Mouse (Mus musculus) midbrain, postnatal 0 days (tissue): ENCODE measurements at regions not wholly inside any gene's neighbourhood (a gene's known extent, or its start where the extent isn't known, plus 50 kb on each side); places are given as distances from the start of the nearest gene placed in this dataset.

Experiments
- ATAC-seq: fragments of 200-750 bp; cut with Nextera tagmentation; 2 replicates; pipeline ENCODE4 v1.8.0; 2017; ENCODE audit warnings: moderate number of reproducible peaks, mild to moderate bottlenecking, moderate TSS enrichment, moderate library complexity; ENCODE audit not compliant: low FRiP score
- DNase-seq: peaks from one replicate; pipeline ENCODE4 v3.0.0-alpha.2; 2015; ENCODE audit warnings: low spot score
- H3K27ac ChIP-seq: fragments of 300-500 bp; sonication (generic); 2 replicates; pipeline ENCODE4 v1.5.1; 2014; ENCODE audit warnings: low read depth, mild to moderate bottlenecking, low read length, mixed read lengths
- H3K27me3 ChIP-seq: fragments of 300-500 bp; sonication (generic); 2 replicates; pipeline ENCODE4 v1.6.1; 2014; ENCODE audit warnings: low read length, control low read depth, mixed read lengths; ENCODE audit not compliant: insufficient read depth
- H3K36me3 ChIP-seq: fragments of 300-500 bp; sonication (generic); 2 replicates; pipeline ENCODE4 v1.6.1; 2014; ENCODE audit warnings: low read length, control low read depth, mixed read lengths; ENCODE audit not compliant: insufficient read depth
- H3K4me1 ChIP-seq: fragments of 300-500 bp; sonication (generic); 2 replicates; pipeline ENCODE4 v1.6.1; 2014; ENCODE audit warnings: mild to moderate bottlenecking, control low read depth, antibody characterized with exemption, low read length, mixed read lengths; ENCODE audit not compliant: insufficient read depth
- H3K4me2 ChIP-seq: fragments of 300-500 bp; sonication (generic); 2 replicates; pipeline ENCODE4 v1.6.1; 2014; ENCODE audit warnings: low read depth, mild to moderate bottlenecking, low read length, mixed read lengths; ENCODE audit not compliant: poor library complexity, severe bottlenecking
- H3K4me3 ChIP-seq: fragments of 300-500 bp; sonication (generic); 2 replicates; pipeline ENCODE4 v1.5.1; 2014; ENCODE audit warnings: low read depth, mild to moderate bottlenecking, low read length, moderate library complexity
- H3K9ac ChIP-seq: fragments of 300-500 bp; sonication (generic); replicated peaks from 2 replicates; pipeline ENCODE4 v1.6.1; 2014; ENCODE audit warnings: mild to moderate bottlenecking, low read length, moderate library complexity, mixed read lengths; ENCODE audit not compliant: poor library complexity, severe bottlenecking
- H3K9me3 ChIP-seq: fragments of 300-500 bp; sonication (generic); 2 replicates; pipeline ENCODE4 v1.6.1; 2016; ENCODE audit warnings: low read length, control low read depth
- CTCF ChIP-seq: IDR thresholded peaks from 2 replicates; pipeline ENCODE4 v1.5.1; 2016; ENCODE audit warnings: antibody characterized with exemption, mild to moderate bottlenecking
- WGBS: fragments of 180-500 bp; shearing (Covaris S2); extraction: QIAGEN DNeasy Blood & Tissue Kit; methylation state at CpG from one replicate; pipeline ENCODE4 v1.1.7; 2014; 5-methylcytosine and 5-hydroxymethylcytosine counted together

GRCm38 (mm10) chr4:56610273-56610672, 129.6 kb upstream of the Gm26657 start:
- Histone ChIP-seq H3K9me3 (no peaks in the 10 kb centered on the region), H3K9ac (no peak overlapping the region), H3K36me3 (no peaks in the 10 kb centered on the region), H3K4me2 (no peak overlapping the region), H3K27me3 (no peaks in the 10 kb centered on the region), H3K4me1 (no peaks in the 10 kb centered on the region), H3K4me3 (no peak overlapping the region), H3K27ac (no peak overlapping the region)
- ATAC-seq = no peak
- WGBS = 76% methylated on average over 6 of the region's 6 CpGs
- no peak for DNase-seq
- no peak for TF ChIP-seq CTCF

- 89% methylated on average over 4 of the region's 4 CpGs for WGBS
Observed at GRCm38 (mm10) chr4:56608701-56609100, 131.2 kb upstream of the Gm26657 start.

GRCm38 (mm10) chr4:56598398-56598797, 141.5 kb upstream of the Gm26657 start:
- 71% methylated on average over 2 of the region's 2 CpGs for WGBS
- Histone ChIP-seq H3K36me3 (no peaks in the 10 kb centered on the region), H3K9me3 (no peaks in the 10 kb centered on the region), H3K9ac (no peak overlapping the region), H3K4me1 (no peaks in the 10 kb centered on the region), H3K4me3 (no peak overlapping the region), H3K27me3 (no peaks in the 10 kb centered on the region), H3K4me2 (no peak overlapping the region), H3K27ac (no peak overlapping the region)
- TF ChIP-seq CTCF = no peak
- DNase-seq (no peak), ATAC-seq (no peak)

More at GRCm38 (mm10) chr4:56608701-56609100, 131.2 kb upstream of the Gm26657 start:
- DNase-seq (no peak), ATAC-seq (no peak)
- Histone ChIP-seq H3K4me1 (no peaks in the 10 kb centered on the region), H3K4me2 (no peak overlapping the region), H3K4me3 (no peak overlapping the region), H3K9ac (no peak overlapping the region), H3K27me3 (no peaks in the 10 kb centered on the region), H3K36me3 (no peaks in the 10 kb centered on the region), H3K9me3 (no peaks in the 10 kb centered on the region), H3K27ac (no peak overlapping the region)
- TF ChIP-seq CTCF = no peak

- no peak overlapping the region for H3K4me3 ChIP-seq
- no peak for DNase-seq
- H3K4me2 ChIP-seq = no peak overlapping the region
- no peak for ATAC-seq
- H3K36me3 ChIP-seq = no peaks in the 10 kb centered on the region
- peak; percentile 58 for TF ChIP-seq CTCF
- no peak overlapping the region for H3K27ac ChIP-seq
- H3K9ac ChIP-seq = no peak overlapping the region
- H3K9me3 ChIP-seq = no peaks in the 10 kb centered on the region
- H3K4me1 ChIP-seq = no peaks in the 10 kb centered on the region
- no peaks in the 10 kb centered on the region for H3K27me3 ChIP-seq
Observed at GRCm38 (mm10) chr4:56597931-56598330, 141.9 kb upstream of the Gm26657 start.

- Histone ChIP-seq H3K36me3 (no peaks in the 10 kb centered on the region), H3K4me3 (no peak overlapping the region), H3K9me3 (no peaks in the 10 kb centered on the region), H3K27ac (no peak overlapping the region), H3K4me1 (no peaks in the 10 kb centered on the region), H3K27me3 (no peaks in the 10 kb centered on the region), H3K9ac (no peak overlapping the region), H3K4me2 (no peak overlapping the region)
- ATAC-seq (no peak), DNase-seq (no peak)
- no peak for TF ChIP-seq CTCF
- 80% methylated on average over 3 of the region's 3 CpGs for WGBS
Observed at GRCm38 (mm10) chr4:56582405-56582804, 157.5 kb upstream of the Gm26657 start.

- Histone ChIP-seq H3K36me3 (no peaks in the 10 kb centered on the region), H3K9me3 (no peaks in the 10 kb centered on the region), H3K4me2 (no peak overlapping the region), H3K27me3 (no peaks in the 10 kb centered on the region), H3K4me1 (no peaks in the 10 kb centered on the region), H3K27ac (no peak overlapping the region), H3K4me3 (no peak overlapping the region), H3K9ac (no peak overlapping the region)
- WGBS = 78% methylated on average over 15 of the region's 15 CpGs
- no peak for TF ChIP-seq CTCF
- no peak for ATAC-seq
- peak; percentile 66 for DNase-seq
Observed at GRCm38 (mm10) chr4:56576837-56577548, 162.9 kb upstream of the Gm26657 start.
